6 mouse cellular contexts compared by ENCODE assay signal in the genomic region with DNA sequence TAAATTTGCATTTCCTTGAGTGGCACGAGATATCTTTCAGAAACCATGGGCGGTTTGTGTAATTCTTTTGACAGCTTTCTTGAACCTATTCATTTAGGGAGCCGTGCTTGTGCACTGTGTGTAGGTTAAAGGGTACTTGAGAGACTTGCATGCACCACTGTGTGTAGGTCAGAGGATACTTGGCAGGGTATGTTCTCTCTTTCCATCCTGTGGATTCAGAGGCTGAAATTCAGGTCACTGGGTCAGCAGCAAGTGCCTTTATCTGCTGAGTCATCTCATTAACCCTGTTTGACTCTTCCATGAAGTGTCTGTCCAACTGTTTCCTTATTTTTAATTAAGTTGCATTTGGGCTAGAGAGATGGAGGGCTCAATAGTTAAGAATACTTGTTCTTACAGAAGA.
"Had no signal": no experiment of that assay in that cellular context is flagged by ENCODE, and none has a peak within 500 bp of the region (broad histone marks: within the 10 kb centered on the region; RNA-seq: fewer than 3 reads in every experiment).

No protein-coding gene starts in this region.

- H3K9ac ChIP-seq: limb, embryonic 15.5 days; lung, embryonic 14.5 days; midbrain, embryonic 13.5 days had no signal

- H3K36me3 ChIP-seq: midbrain, embryonic 13.5 days had no signal

- H3K4me1 ChIP-seq: midbrain, embryonic 13.5 days had no signal

- DNase-seq: lung, embryonic 14.5 days; thymus, adult 18-20 months; thymus, postnatal 14 days had no signal

- H3K4me3 ChIP-seq: left cerebral cortex, adult 2 months; limb, embryonic 15.5 days; midbrain, embryonic 13.5 days had no signal

- H3K4me2 ChIP-seq: limb, embryonic 15.5 days; lung, embryonic 14.5 days; midbrain, embryonic 13.5 days had no signal

- H3K27me3 ChIP-seq: limb, embryonic 15.5 days; midbrain, embryonic 13.5 days had no signal

- ATAC-seq: midbrain, embryonic 13.5 days had no signal

- H3K27ac ChIP-seq: left cerebral cortex, adult 2 months; limb, embryonic 15.5 days; midbrain, embryonic 13.5 days had no signal

- H3K9me3 ChIP-seq: limb, embryonic 15.5 days; midbrain, embryonic 13.5 days had no signal
